Mouse (Mus musculus): ENCODE results near the gene Wdr81. TPM values are rescaled to one million over a fixed set of nuclear protein-coding genes. Genes with fewer than 3 reads are reported as not detected.

Gene Wdr81
- polyA plus RNA-seq, 1 experiment from 2014 or later = 7.2 TPM

DNA sequence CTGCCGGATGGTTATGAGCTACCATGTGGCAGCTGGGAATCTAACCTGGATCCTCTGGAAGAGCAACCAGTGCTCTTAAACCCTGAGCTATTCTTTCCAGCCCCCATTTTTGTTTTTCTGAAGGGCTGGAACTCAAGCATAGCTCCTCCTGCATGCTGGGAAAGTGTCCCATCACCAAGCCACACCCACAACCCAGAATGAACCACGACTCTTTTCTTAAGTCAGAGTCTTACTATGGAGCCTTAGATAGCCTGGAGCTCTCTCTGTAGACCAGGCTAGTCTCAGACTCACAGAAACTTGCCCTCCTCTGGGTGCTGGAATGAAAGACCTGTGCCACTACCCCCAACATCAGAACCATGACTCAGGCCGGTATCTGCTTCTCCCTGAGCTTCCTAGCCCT is 5.9 kb downstream of the Wdr81 start:
- H3K4me3 ChIP-seq (replicated peaks) = no peak overlapping the region
- no peak overlapping the region for H3K4me2 ChIP-seq
- H3K4me1 ChIP-seq = peaks cover 8% of the 10 kb centered on the region
- H3K9ac ChIP-seq = no peak overlapping the region
- no peak for ATAC-seq (ENCODE audit: low FRiP score)
- H3K36me3 ChIP-seq (replicated peaks) = peaks cover 24% of the 10 kb centered on the region
- no peaks in the 10 kb centered on the region for H3K27me3 ChIP-seq
- no peak overlapping the region for H3K27ac ChIP-seq
- H3K9me3 ChIP-seq = no peaks in the 10 kb centered on the region
- WGBS = 82% methylated on average over 3 of the region's 3 CpGs

GRCm38 (mm10) chr11:75443711-75444110 is 10.8 kb downstream of the Wdr81 start:
- no peaks in the 10 kb centered on the region for H3K9me3 ChIP-seq
- H3K4me2 ChIP-seq = no peak overlapping the region
- H3K4me1 ChIP-seq = no peaks in the 10 kb centered on the region
- 53% methylated on average over 8 of the region's 8 CpGs for WGBS
- H3K4me3 ChIP-seq (replicated peaks) = no peak overlapping the region
- H3K27ac ChIP-seq = no peak overlapping the region
- no peaks in the 10 kb centered on the region for H3K27me3 ChIP-seq
- H3K9ac ChIP-seq = no peak overlapping the region
- ATAC-seq (ENCODE audit: low FRiP score) = no peak
- peaks cover 24% of the 10 kb centered on the region for H3K36me3 ChIP-seq (replicated peaks)

DNA sequence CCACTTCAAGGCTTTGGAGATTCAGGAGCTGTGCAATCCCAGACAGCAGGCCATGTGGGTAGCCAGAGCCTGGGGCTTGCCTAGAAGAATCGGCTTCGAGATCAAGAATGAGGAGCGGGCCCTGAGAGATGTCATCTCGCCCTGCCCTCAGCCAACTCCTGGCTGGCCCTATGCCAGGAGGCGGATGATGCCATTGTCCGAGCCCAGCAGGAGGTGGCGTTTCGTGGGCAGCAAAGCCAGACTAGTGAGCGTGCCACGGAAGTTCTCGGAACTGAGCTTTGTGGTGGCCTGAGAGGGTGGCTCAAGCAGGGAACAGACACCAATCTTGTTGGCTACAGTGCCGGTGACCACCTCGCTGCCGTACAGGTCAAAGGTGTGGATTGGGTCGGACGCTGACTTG is 12.9 kb downstream of the Wdr81 start:
- ATAC-seq (ENCODE audit: low FRiP score) = no peak
- peaks cover 7% of the 10 kb centered on the region for H3K36me3 ChIP-seq (replicated peaks)
- H3K27me3 ChIP-seq = no peaks in the 10 kb centered on the region
- 81% methylated on average over 16 of the region's 16 CpGs for WGBS
- H3K4me2 ChIP-seq = no peak overlapping the region
- no peak overlapping the region for H3K4me3 ChIP-seq (replicated peaks)
- H3K4me1 ChIP-seq = no peaks in the 10 kb centered on the region
- H3K27ac ChIP-seq = no peak overlapping the region
- H3K9me3 ChIP-seq = no peaks in the 10 kb centered on the region
- no peak overlapping the region for H3K9ac ChIP-seq

- no peak overlapping the region for H3K4me3 ChIP-seq (replicated peaks)
- 85% methylated on average over 7 of the region's 7 CpGs for WGBS
- ATAC-seq (ENCODE audit: low FRiP score) = no peak
These were observed 13.5 kb downstream of the Wdr81 start for GRCm38 (mm10) chr11:75441034-75441433.

DNA sequence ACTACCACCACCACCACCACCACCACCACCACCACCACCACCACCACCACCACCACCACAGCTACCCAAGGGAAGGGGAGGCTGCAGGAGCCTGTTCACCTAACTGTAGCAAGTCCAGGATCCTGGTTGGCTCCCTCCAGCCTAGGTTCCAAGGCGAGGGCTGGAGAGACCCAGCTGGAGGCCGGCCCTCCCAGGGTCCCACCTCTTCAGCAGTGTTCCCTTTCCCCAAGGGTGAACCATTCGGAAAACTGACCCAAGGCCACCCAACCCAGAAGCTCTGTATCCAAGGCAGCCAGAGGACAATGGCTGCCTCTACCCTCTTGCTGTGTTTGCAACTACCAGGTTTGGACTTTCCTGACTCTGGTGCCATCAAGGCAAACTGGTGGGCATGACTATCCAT is 14.6 kb downstream of the Wdr81 start:
- ATAC-seq (ENCODE audit: low FRiP score) = no peak
- Histone ChIP-seq H3K27me3 (no peaks in the 10 kb centered on the region), H3K9ac (no peak overlapping the region), H3K9me3 (no peaks in the 10 kb centered on the region), H3K4me3 (replicated peaks) (no peak overlapping the region), H3K36me3 (replicated peaks) (peaks cover 7% of the 10 kb centered on the region), H3K4me1 (no peaks in the 10 kb centered on the region), H3K4me2 (no peak overlapping the region), H3K27ac (no peak overlapping the region)
- 91% methylated on average over 3 of the region's 3 CpGs for WGBS

More at GRCm38 (mm10) chr11:75441034-75441433, 13.5 kb downstream of the Wdr81 start:
- Histone ChIP-seq H3K9me3 (no peaks in the 10 kb centered on the region), H3K4me1 (no peaks in the 10 kb centered on the region), H3K27ac (no peak overlapping the region), H3K9ac (no peak overlapping the region), H3K36me3 (replicated peaks) (peaks cover 7% of the 10 kb centered on the region), H3K27me3 (no peaks in the 10 kb centered on the region), H3K4me2 (no peak overlapping the region)

GRCm38 (mm10) chr11:75439363-75439762 is 15.2 kb downstream of the Wdr81 start, which contains the start of gene Serpinf2:
Gene Serpinf2, minus strand, starts transcription at chr11:75439591.
- H3K4me1 ChIP-seq = no peaks in the 10 kb centered on the region
- no peak for ATAC-seq (ENCODE audit: low FRiP score)
- no peak within 1 kb of the TSS for H3K27ac ChIP-seq
- no peak within 1 kb of the TSS for H3K4me3 ChIP-seq (replicated peaks)
- WGBS = 93% methylated on average over 6 of the region's 6 CpGs
- no peaks in the 10 kb centered on the region for H3K27me3 ChIP-seq
- H3K9ac ChIP-seq = no peak within 1 kb of the TSS
- no peak within 1 kb of the TSS for H3K4me2 ChIP-seq
- peaks cover 1% of the 10 kb centered on the region; the same call in 1 of the 2 replicates for H3K9me3 ChIP-seq
- peaks cover 3% of the 10 kb centered on the region for H3K36me3 ChIP-seq (replicated peaks)

DNA sequence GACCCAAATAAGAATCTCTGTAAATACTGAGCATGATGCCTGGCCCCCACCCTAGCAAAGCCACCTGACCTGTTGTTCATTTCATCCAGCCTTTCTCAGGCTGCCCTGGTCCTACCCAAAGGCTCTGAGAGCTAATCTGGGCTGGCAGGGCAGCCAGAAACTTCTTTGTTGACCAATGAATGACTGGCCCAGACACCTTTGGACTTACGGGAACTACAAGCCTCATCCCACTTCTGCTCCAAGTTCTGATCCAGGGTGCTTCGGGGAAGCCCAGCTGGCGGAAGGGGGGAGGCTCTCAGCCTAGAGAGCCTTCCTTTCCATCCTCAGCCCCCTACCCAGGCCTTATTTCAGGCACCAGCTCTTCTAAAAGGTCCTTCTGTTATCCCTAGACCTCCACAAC is 15.7 kb downstream of the Wdr81 start:
- Histone ChIP-seq H3K4me1 (no peaks in the 10 kb centered on the region), H3K4me3 (replicated peaks) (no peak overlapping the region), H3K27ac (no peak overlapping the region), H3K27me3 (no peaks in the 10 kb centered on the region), H3K36me3 (replicated peaks) (peaks cover 3% of the 10 kb centered on the region), H3K4me2 (no peak overlapping the region), H3K9me3 (peaks cover 5% of the 10 kb centered on the region; the same call in 1 of the 2 replicates), H3K9ac (no peak overlapping the region)
- ATAC-seq (ENCODE audit: low FRiP score) = no peak
- 91% methylated on average over 3 of the region's 3 CpGs for WGBS

DNA sequence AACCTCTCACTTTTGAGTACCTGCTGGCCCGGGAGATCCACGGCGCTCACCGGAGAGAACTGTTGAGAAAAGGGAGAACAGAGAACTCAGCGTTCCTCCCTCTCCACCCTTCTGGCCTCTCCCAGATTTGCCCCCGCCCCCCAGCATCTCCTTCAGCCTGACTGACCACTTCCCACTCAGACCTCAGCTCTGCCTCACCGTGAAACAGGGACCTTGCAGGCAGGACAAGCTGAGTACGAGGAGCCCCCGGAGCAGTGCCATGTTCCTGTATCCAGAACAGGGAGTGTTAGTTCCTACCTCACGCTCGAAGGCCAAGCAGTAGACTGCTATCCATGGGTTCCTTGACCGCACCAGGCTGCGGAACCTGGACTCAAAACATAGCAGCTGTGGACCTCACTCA is 16.3 kb downstream of the Wdr81 start:
- Histone ChIP-seq H3K27ac (no peak overlapping the region), H3K4me1 (no peaks in the 10 kb centered on the region), H3K9me3 (peaks cover 5% of the 10 kb centered on the region; the same call in 1 of the 2 replicates), H3K36me3 (replicated peaks) (peaks cover 3% of the 10 kb centered on the region), H3K4me2 (no peak overlapping the region), H3K27me3 (no peaks in the 10 kb centered on the region), H3K4me3 (replicated peaks) (no peak overlapping the region), H3K9ac (no peak overlapping the region)
- ATAC-seq (ENCODE audit: low FRiP score) = no peak
- WGBS = 83% methylated on average over 13 of the region's 13 CpGs

GRCm38 (mm10) chr11:75434138-75434537 is 20.4 kb downstream of the Wdr81 start:
- WGBS = 89% methylated on average over 5 of the region's 5 CpGs
- H3K9ac ChIP-seq = no peak overlapping the region

GRCm38 (mm10) chr11:75431307-75431706 is 23.2 kb downstream of the Wdr81 start:
- Histone ChIP-seq H3K27me3 (no peaks in the 10 kb centered on the region), H3K4me1 (no peaks in the 10 kb centered on the region), H3K36me3 (replicated peaks) (no peaks in the 10 kb centered on the region), H3K9ac (no peak overlapping the region), H3K4me2 (no peak overlapping the region), H3K27ac (no peak overlapping the region), H3K4me3 (replicated peaks) (no peak overlapping the region), H3K9me3 (peaks cover 5% of the 10 kb centered on the region; the same call in 1 of the 2 replicates)
- WGBS = 74% methylated on average over 11 of the region's 11 CpGs
- peak; percentile 39; the same call in 1 of the 2 replicates for ATAC-seq (ENCODE audit: low FRiP score)

More at GRCm38 (mm10) chr11:75434138-75434537, 20.4 kb downstream of the Wdr81 start:
- Histone ChIP-seq H3K9me3 (peaks cover 5% of the 10 kb centered on the region; the same call in 1 of the 2 replicates), H3K4me3 (replicated peaks) (no peak overlapping the region), H3K4me1 (no peaks in the 10 kb centered on the region), H3K4me2 (no peak overlapping the region), H3K27me3 (no peaks in the 10 kb centered on the region), H3K36me3 (replicated peaks) (no peaks in the 10 kb centered on the region), H3K27ac (no peak overlapping the region)
- no peak for ATAC-seq (ENCODE audit: low FRiP score)

DNA sequence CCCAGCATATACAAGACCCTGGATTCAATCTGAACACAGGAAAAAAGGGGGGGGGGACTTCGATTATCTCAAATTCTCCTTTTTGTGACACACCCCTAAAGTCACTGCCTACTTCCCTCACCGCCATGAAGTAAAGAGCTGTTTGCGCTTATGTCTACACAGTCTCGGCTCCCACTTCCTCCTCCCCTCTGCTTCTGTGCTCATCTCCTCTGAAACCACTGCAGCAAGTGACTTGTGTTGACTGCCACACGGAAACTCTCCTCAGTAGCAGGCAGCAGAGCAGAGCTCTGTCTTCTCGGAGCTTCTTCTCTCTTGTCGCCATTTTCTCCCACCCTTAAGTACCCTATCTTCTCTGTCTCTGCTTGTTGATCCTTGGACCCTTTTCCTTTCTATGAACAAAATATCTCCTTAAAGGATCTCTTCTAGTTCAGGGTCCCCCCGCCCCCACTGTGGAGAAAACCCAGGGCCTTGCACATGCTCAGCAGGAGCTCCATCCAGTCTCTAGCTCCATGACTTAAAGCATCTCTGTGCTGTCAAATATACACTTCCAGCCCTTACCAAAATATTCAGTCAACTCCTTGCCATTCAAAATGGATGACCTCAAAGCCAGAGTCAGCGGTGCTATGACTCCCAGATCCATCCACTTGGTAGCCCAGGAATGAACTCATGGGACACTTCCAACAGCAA is 25.4 kb downstream of the Wdr81 start:
- no peaks in the 10 kb centered on the region for H3K27me3 ChIP-seq
- no peak for ATAC-seq (ENCODE audit: low FRiP score)
- no peak overlapping the region for H3K27ac ChIP-seq
- H3K4me3 ChIP-seq (replicated peaks) = no peak overlapping the region
- no peak overlapping the region for H3K9ac ChIP-seq
- H3K36me3 ChIP-seq (replicated peaks) = no peaks in the 10 kb centered on the region
- WGBS = 90% methylated on average over 9 of the region's 9 CpGs
- no peak overlapping the region for H3K4me2 ChIP-seq
- no peaks in the 10 kb centered on the region for H3K4me1 ChIP-seq
- peaks cover 1% of the 10 kb centered on the region; the same call in 1 of the 2 replicates for H3K9me3 ChIP-seq

DNA sequence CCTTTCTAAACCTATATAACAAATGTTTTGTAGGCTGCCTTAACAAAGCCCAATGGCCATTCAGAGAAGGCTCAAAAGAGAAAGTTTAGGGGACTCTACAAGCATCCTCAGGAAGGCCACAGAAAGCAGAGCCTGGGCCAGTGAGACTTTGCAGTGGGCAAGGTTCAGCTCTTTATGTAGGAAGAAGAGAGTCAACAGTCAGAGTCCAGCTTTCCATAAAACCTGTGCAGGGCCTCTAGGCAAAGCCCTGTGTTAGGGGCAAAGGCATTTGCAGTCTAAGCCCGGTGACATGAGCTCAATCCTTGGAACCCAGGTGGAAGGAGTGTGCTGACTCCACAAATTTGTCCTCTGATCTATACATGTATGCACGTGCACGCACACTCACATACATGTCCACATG is 30.1 kb downstream of the Wdr81 start:
- 93% methylated on average over 3 of the region's 3 CpGs for WGBS
- Histone ChIP-seq H3K4me3 (replicated peaks) (no peak overlapping the region), H3K36me3 (replicated peaks) (no peaks in the 10 kb centered on the region), H3K27ac (no peak overlapping the region), H3K9ac (no peak overlapping the region), H3K9me3 (no peaks in the 10 kb centered on the region), H3K4me1 (peaks cover 5% of the 10 kb centered on the region), H3K27me3 (no peaks in the 10 kb centered on the region), H3K4me2 (no peak overlapping the region)
- ATAC-seq (ENCODE audit: low FRiP score) = no peak

DNA sequence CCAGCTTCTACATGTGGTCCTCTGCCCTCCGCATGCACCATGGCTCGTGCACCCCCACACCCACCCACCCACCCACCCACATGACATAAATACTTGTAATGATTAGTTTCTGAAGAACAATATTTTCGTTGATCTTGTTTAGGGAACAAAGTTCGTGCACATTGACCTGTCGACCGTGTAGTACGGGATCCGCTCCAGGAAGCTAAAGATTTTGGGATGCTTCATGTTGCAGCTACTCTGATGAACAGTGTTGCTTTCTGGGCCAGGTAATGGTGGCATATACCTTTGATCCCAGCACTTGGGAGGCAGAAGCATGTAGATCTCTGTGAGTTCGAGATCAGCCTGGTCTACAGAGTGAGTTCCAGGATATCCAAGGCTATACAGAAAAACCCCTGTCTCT is 30.5 kb downstream of the Wdr81 start:
- Histone ChIP-seq H3K9me3 (no peaks in the 10 kb centered on the region), H3K4me3 (replicated peaks) (no peak overlapping the region), H3K9ac (no peak overlapping the region), H3K4me1 (peaks cover 5% of the 10 kb centered on the region), H3K4me2 (no peak overlapping the region), H3K27me3 (no peaks in the 10 kb centered on the region), H3K36me3 (replicated peaks) (no peaks in the 10 kb centered on the region), H3K27ac (no peak overlapping the region)
- WGBS = 90% methylated on average over 9 of the region's 9 CpGs
- ATAC-seq (ENCODE audit: low FRiP score) = no peak

Measured in forebrain, embryonic 12.5 days (tissue).